Mouse (Mus musculus): Measurements from ENCODE around the gene Ppp1r15a. TPM values are rescaled to one million over a fixed set of nuclear protein-coding genes. Genes with fewer than 3 reads are reported as not detected.
A peak's percentile ranks its signal among the peaks of the same experiment; 100 is the strongest.
"Not testable (repeated sequence)": the region's sequence is repeated elsewhere in the genome, so short reads cannot be mapped to it uniquely, and the experiment has no call there.

Gene Ppp1r15a
- polyA plus RNA-seq, 1 experiment from 2014 or later: 24.1 TPM

- peaks cover 31% of the 10 kb centered on the region for H3K4me1 ChIP-seq
- no peak for ATAC-seq (ENCODE audit: insufficient number of reproducible peaks, insufficient read depth, low FRiP score, low TSS enrichment)
- H3K27ac ChIP-seq: peak overlapping the region; percentile 86
These were observed 1.0 kb downstream of the Ppp1r15a start for GRCm38 (mm10) chr7:45524841-45525621.

GRCm38 (mm10) chr7:45523678-45524170, 2.3 kb downstream of the Ppp1r15a start:
- 0 out of 2 replicates have a peak overlapping the region, but pooled peaks have one; percentile 11 for H3K27ac ChIP-seq
- WGBS: 82% methylated on average over 13 of the region's 13 CpGs
- no peaks in the 10 kb centered on the region for H3K9me3 ChIP-seq
- no peak overlapping the region for H3K9ac ChIP-seq
- H3K4me1 ChIP-seq: peaks cover 24% of the 10 kb centered on the region
- peak overlapping the region; percentile 18 for H3K4me3 ChIP-seq
- H3K36me3 ChIP-seq: 0 out of 2 replicates have a peak, but pooled peaks cover 8% of the 10 kb centered on the region
- H3K27me3 ChIP-seq: no peaks in the 10 kb centered on the region
- peak overlapping the region; percentile 11; the same call in 1 of the 2 replicates for H3K4me2 ChIP-seq (replicated peaks)
- no peak for ATAC-seq (ENCODE audit: insufficient number of reproducible peaks, insufficient read depth, low FRiP score, low TSS enrichment)

More at GRCm38 (mm10) chr7:45524841-45525621, 1.0 kb downstream of the Ppp1r15a start:
- H3K27me3 ChIP-seq: no peaks in the 10 kb centered on the region
- H3K9me3 ChIP-seq: no peaks in the 10 kb centered on the region
- 0 out of 2 replicates have a peak, but pooled peaks cover 8% of the 10 kb centered on the region for H3K36me3 ChIP-seq
- peak overlapping the region; percentile 85 for H3K4me3 ChIP-seq
- H3K4me2 ChIP-seq (replicated peaks): peak overlapping the region; percentile 75
- peak overlapping the region; percentile 85 for H3K9ac ChIP-seq
- WGBS: 26% methylated on average over 12 of the region's 12 CpGs

GRCm38 (mm10) chr7:45522957-45523676, 3.0 kb downstream of the Ppp1r15a start:
- H3K4me3 ChIP-seq: peak overlapping the region; percentile 18; the same call in 1 of the 2 replicates
- no peaks in the 10 kb centered on the region for H3K27me3 ChIP-seq
- H3K27ac ChIP-seq: 0 out of 2 replicates have a peak overlapping the region, but pooled peaks have one; percentile 0
- peaks cover 24% of the 10 kb centered on the region for H3K4me1 ChIP-seq
- peak overlapping the region; percentile 11; the same call in 1 of the 2 replicates for H3K4me2 ChIP-seq (replicated peaks)
- 68% methylated on average over 18 of the region's 18 CpGs for WGBS
- no peak overlapping the region for H3K9ac ChIP-seq
- no peak for ATAC-seq (ENCODE audit: insufficient number of reproducible peaks, insufficient read depth, low FRiP score, low TSS enrichment)
- H3K36me3 ChIP-seq: 0 out of 2 replicates have a peak, but pooled peaks cover 8% of the 10 kb centered on the region
- H3K9me3 ChIP-seq: no peaks in the 10 kb centered on the region

GRCm38 (mm10) chr7:45522194-45522752, 3.8 kb downstream of the Ppp1r15a start:
- no peaks in the 10 kb centered on the region for H3K27me3 ChIP-seq
- H3K4me3 ChIP-seq: peak overlapping the region; percentile 42
- H3K36me3 ChIP-seq: 0 out of 2 replicates have a peak, but pooled peaks cover 8% of the 10 kb centered on the region
- H3K9me3 ChIP-seq: no peaks in the 10 kb centered on the region
- peaks cover 24% of the 10 kb centered on the region for H3K4me1 ChIP-seq
- H3K27ac ChIP-seq: 0 out of 2 replicates have a peak overlapping the region, but pooled peaks have one; percentile 79
- WGBS: 53% methylated on average over 16 of the region's 16 CpGs
- peak overlapping the region; percentile 46; the same call in 1 of the 2 replicates for H3K9ac ChIP-seq
- ATAC-seq (ENCODE audit: insufficient number of reproducible peaks, insufficient read depth, low FRiP score, low TSS enrichment): no peak
- H3K4me2 ChIP-seq (replicated peaks): peak overlapping the region; percentile 45

- Histone ChIP-seq H3K9me3 (no peaks in the 10 kb centered on the region), H3K36me3 (0 out of 2 replicates have a peak, but pooled peaks cover 8% of the 10 kb centered on the region), H3K4me3 (peak overlapping the region; percentile 42), H3K4me2 (replicated peaks) (peak overlapping the region; percentile 45), H3K9ac (peak overlapping the region; percentile 46), H3K27me3 (no peaks in the 10 kb centered on the region), H3K4me1 (peaks cover 24% of the 10 kb centered on the region), H3K27ac (peak overlapping the region; percentile 79; the same call in 1 of the 2 replicates)
- WGBS: 1% methylated on average over 28 of the region's 28 CpGs
- peak; percentile 57; the same call in 1 of the 2 replicates for ATAC-seq (ENCODE audit: insufficient number of reproducible peaks, insufficient read depth, low FRiP score, low TSS enrichment)
These were observed 4.3 kb downstream of the Ppp1r15a start for GRCm38 (mm10) chr7:45521728-45522184.

GRCm38 (mm10) chr7:45520605-45521004, 5.5 kb downstream of the Ppp1r15a start:
- WGBS: 93% methylated on average over 7 of the region's 7 CpGs
- Histone ChIP-seq H3K4me2 (replicated peaks) (no peak overlapping the region), H3K27ac (no peak overlapping the region), H3K9me3 (no peaks in the 10 kb centered on the region), H3K4me1 (peaks cover 24% of the 10 kb centered on the region), H3K4me3 (no peak overlapping the region), H3K36me3 (0 out of 2 replicates have a peak, but pooled peaks cover 8% of the 10 kb centered on the region), H3K27me3 (no peaks in the 10 kb centered on the region), H3K9ac (no peak overlapping the region)
- ATAC-seq (ENCODE audit: insufficient number of reproducible peaks, insufficient read depth, low FRiP score, low TSS enrichment): no peak

GRCm38 (mm10) chr7:45519345-45520120, 6.5 kb downstream of the Ppp1r15a start:
- Histone ChIP-seq H3K4me1 (peaks cover 19% of the 10 kb centered on the region), H3K27me3 (no peaks in the 10 kb centered on the region), H3K4me2 (replicated peaks) (no peak overlapping the region), H3K4me3 (no peak overlapping the region), H3K9me3 (no peaks in the 10 kb centered on the region), H3K27ac (no peak overlapping the region), H3K36me3 (0 out of 2 replicates have a peak, but pooled peaks cover 3% of the 10 kb centered on the region), H3K9ac (no peak overlapping the region)
- ATAC-seq (ENCODE audit: insufficient number of reproducible peaks, insufficient read depth, low FRiP score, low TSS enrichment): no peak
- WGBS: 79% methylated on average over 8 of the region's 8 CpGs

GRCm38 (mm10) chr7:45518618-45519017, 7.5 kb downstream of the Ppp1r15a start:
- H3K9me3 ChIP-seq: no peaks in the 10 kb centered on the region
- 92% methylated on average over 16 of the region's 16 CpGs for WGBS
- no peak overlapping the region for H3K27ac ChIP-seq
- H3K4me1 ChIP-seq: peaks cover 14% of the 10 kb centered on the region
- no peak overlapping the region for H3K4me2 ChIP-seq (replicated peaks)
- no peak overlapping the region for H3K4me3 ChIP-seq
- no peak for ATAC-seq (ENCODE audit: insufficient number of reproducible peaks, insufficient read depth, low FRiP score, low TSS enrichment)
- H3K27me3 ChIP-seq: no peaks in the 10 kb centered on the region
- no peak overlapping the region for H3K9ac ChIP-seq
- no peaks in the 10 kb centered on the region for H3K36me3 ChIP-seq

GRCm38 (mm10) chr7:45516846-45517245, 9.2 kb downstream of the Ppp1r15a start:
- not testable (repeated sequence) for H3K27me3 ChIP-seq; H3K36me3 ChIP-seq; H3K4me3 ChIP-seq; ATAC-seq (ENCODE audit: insufficient number of reproducible peaks, insufficient read depth, low FRiP score, low TSS enrichment); H3K4me2 ChIP-seq (replicated peaks); H3K27ac ChIP-seq; H3K9ac ChIP-seq; H3K4me1 ChIP-seq; H3K9me3 ChIP-seq
- 73% methylated on average over 5 of the region's 5 CpGs for WGBS

- no peaks in the 10 kb centered on the region for H3K9me3 ChIP-seq
- H3K4me1 ChIP-seq: peaks cover 5% of the 10 kb centered on the region
- no peaks in the 10 kb centered on the region for H3K36me3 ChIP-seq
- H3K9ac ChIP-seq: no peak overlapping the region
- H3K27ac ChIP-seq: peak overlapping the region; percentile 57
- H3K4me2 ChIP-seq (replicated peaks): 0 out of 2 replicates have a peak overlapping the region, but pooled peaks have one; percentile 11
- H3K27me3 ChIP-seq: no peaks in the 10 kb centered on the region
- H3K4me3 ChIP-seq: no peak overlapping the region
- no peak for ATAC-seq (ENCODE audit: insufficient number of reproducible peaks, insufficient read depth, low FRiP score, low TSS enrichment)
- WGBS: 13% methylated on average over 16 of the region's 16 CpGs
These were observed 10.6 kb downstream of the Ppp1r15a start for GRCm38 (mm10) chr7:45515436-45515835.

Measured in embryonic facial prominence, embryonic 12.5 days (tissue).